Mouse (Mus musculus): Measurements from ENCODE around the gene Ptpn1. TPM values are rescaled to one million over a fixed set of nuclear protein-coding genes. Genes with fewer than 3 reads are reported as not detected.

Ptpn1 gene
- polyA plus RNA-seq, 1 experiment from 2014 or later, result 50.8 TPM

DNA sequence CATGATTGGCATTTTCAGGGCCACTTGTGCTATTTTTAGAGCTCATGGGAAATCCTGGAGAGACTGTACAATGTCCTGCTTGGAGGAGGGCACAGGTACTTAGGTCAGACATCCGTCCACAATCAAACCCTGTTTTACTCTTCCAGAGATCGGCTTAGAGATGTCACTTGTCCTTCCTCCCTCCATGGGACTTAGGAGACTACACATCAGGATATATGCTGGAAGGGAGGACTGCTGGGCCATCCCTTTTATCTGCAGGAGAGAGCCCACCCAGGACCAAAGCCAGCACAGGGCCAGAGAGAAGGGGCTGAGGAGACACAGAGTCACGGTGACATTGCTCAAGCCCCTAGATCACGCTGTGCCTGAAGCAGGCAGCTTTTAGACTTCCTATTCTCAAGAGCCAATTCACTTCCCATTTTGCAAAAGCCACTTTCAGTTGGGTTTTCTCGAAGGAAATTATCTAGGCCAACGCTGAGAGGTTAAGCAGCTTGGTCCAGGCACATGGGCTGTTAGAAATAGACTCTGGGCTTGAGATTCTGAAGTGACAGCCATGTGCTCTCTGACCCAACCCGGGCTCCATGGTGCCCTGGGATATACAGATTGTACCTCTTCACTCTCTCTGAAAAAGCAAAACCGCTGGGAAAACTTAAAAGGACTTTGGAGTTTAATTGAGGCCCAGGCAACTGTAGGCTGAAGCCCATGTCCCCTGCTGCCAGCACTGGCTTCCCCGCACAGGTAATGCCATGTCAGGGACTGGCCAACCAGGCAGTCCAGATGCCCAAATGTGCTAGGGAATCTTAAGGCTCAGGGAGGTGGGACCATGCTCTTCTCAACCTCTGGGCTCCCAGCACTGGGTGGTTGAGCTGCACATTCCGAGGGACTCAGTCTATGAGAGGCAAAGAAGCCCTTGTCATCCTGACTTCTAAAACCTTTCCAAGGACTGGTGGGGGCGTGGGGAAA lies 5.7 kb upstream of the Ptpn1 start:
- peak overlapping the region; percentile 91 for H3K4me2 ChIP-seq (ENCODE audit: low read depth, low read length)
- H3K9me3 ChIP-seq (replicated peaks; ENCODE audit: control insufficient read depth, low read length), result no peaks in the 10 kb centered on the region
- no peak for ATAC-seq (replicated peaks; ENCODE audit: extremely low read depth, insufficient read depth, low FRiP score)
- no peaks in the 10 kb centered on the region for H3K36me3 ChIP-seq (ENCODE audit: control insufficient read depth, insufficient read depth)
- peak overlapping the region; percentile 82 for H3K27ac ChIP-seq (ENCODE audit: low read length)
- WGBS, result 72% methylated on average over 11 of the region's 11 CpGs
- peaks cover 13% of the 10 kb centered on the region for H3K4me1 ChIP-seq (ENCODE audit: control insufficient read depth, insufficient read depth, low read length)
- no peak overlapping the region for H3K4me3 ChIP-seq (ENCODE audit: low read length)
- no peak overlapping the region; the same call in 1 of the 2 replicates for H3K9ac ChIP-seq (ENCODE audit: low read length)
- H3K27me3 ChIP-seq (ENCODE audit: control insufficient read depth, insufficient read depth, low read length), result no peaks in the 10 kb centered on the region

DNA sequence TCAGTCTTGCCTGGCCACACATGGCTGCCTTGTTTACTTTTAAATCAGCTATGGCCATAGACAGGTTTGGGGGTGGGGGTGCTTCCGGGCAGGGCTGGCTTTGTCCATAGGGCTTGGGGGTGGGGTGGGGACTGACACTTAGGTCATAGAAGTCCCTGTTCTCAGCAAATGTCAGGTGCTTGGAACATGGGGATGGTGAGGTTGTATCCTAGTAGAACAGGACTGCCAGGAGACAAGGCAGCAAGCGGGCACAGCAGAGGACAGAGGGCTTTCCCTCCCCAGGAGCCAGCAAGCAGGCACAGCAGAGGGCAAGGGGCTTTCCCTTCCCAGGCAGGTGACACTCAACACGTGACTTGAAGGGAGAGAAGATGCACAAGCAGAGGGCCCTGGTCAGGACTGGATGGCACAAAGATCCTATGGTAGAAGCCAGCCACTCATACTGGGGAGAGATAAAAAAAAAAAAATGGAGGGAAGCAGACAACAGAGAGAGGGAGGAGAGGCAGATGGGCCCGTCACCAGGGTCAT lies 3.8 kb upstream of the Ptpn1 start:
- whole genome bisulfite sequencing, result 67% methylated on average over 4 of the region's 4 CpGs
- H3K27ac ChIP-seq (ENCODE audit: low read length), result no peak overlapping the region
- H3K9me3 ChIP-seq (replicated peaks; ENCODE audit: control insufficient read depth, low read length), result no peaks in the 10 kb centered on the region
- no peak overlapping the region for H3K4me2 ChIP-seq (ENCODE audit: low read depth, low read length)
- no peak overlapping the region for H3K4me3 ChIP-seq (ENCODE audit: low read length)
- no peaks in the 10 kb centered on the region for H3K36me3 ChIP-seq (ENCODE audit: control insufficient read depth, insufficient read depth)
- ATAC-seq (replicated peaks; ENCODE audit: extremely low read depth, insufficient read depth, low FRiP score), result no peak
- no peaks in the 10 kb centered on the region for H3K27me3 ChIP-seq (ENCODE audit: control insufficient read depth, insufficient read depth, low read length)
- H3K4me1 ChIP-seq (ENCODE audit: control insufficient read depth, insufficient read depth, low read length), result peaks cover 17% of the 10 kb centered on the region
- no peak overlapping the region for H3K9ac ChIP-seq (ENCODE audit: low read length)

- Histone ChIP-seq H3K4me2 (ENCODE audit: low read depth, low read length) (no peak overlapping the region), H3K4me3 (ENCODE audit: low read length) (no peak overlapping the region), H3K9ac (ENCODE audit: low read length) (no peak overlapping the region), H3K9me3 (replicated peaks; ENCODE audit: control insufficient read depth, low read length) (no peaks in the 10 kb centered on the region), H3K4me1 (ENCODE audit: control insufficient read depth, insufficient read depth, low read length) (peaks cover 26% of the 10 kb centered on the region), H3K36me3 (ENCODE audit: control insufficient read depth, insufficient read depth) (no peaks in the 10 kb centered on the region), H3K27me3 (ENCODE audit: control insufficient read depth, insufficient read depth, low read length) (no peaks in the 10 kb centered on the region), H3K27ac (ENCODE audit: low read length) (no peak overlapping the region)
- no peak for ATAC-seq (replicated peaks; ENCODE audit: extremely low read depth, insufficient read depth, low FRiP score)
- WGBS, result 82% methylated on average over 3 of the region's 3 CpGs
These were observed 2.9 kb upstream of the Ptpn1 start for GRCm38 (mm10) chr2:167928972-167929371.

DNA sequence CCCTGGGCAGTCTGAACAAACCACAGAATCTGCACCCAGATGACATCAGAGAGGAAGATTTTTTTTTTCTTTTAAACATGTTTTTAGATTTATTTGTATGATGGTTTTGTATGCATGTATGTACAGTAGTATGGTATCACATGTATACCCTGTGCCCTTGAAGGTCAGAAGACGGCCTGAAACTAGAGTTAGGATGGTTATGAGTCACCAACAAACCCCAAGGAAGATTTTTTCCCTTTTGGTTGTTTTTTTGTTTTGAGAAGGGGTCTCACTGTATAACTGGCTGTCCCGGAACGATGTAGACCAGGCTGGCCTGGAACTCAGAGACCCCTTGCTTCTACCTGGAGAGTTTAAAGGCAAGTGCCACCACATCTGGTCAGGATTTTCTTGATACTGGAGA lies 882 bp upstream of the Ptpn1 start:
- Histone ChIP-seq H3K4me1 (ENCODE audit: control insufficient read depth, insufficient read depth, low read length) (peaks cover 25% of the 10 kb centered on the region), H3K4me2 (ENCODE audit: low read depth, low read length) (peak overlapping the region; percentile 61), H3K27ac (ENCODE audit: low read length) (no peak overlapping the region), H3K36me3 (ENCODE audit: control insufficient read depth, insufficient read depth) (no peaks in the 10 kb centered on the region), H3K27me3 (ENCODE audit: control insufficient read depth, insufficient read depth, low read length) (no peaks in the 10 kb centered on the region), H3K9ac (ENCODE audit: low read length) (peak overlapping the region; percentile 87; the same call in 1 of the 2 replicates), H3K4me3 (ENCODE audit: low read length) (no peak overlapping the region; the same call in 1 of the 2 replicates), H3K9me3 (replicated peaks; ENCODE audit: control insufficient read depth, low read length) (no peaks in the 10 kb centered on the region)
- WGBS, result 94% methylated on average over 3 of the region's 3 CpGs
- ATAC-seq (replicated peaks; ENCODE audit: extremely low read depth, insufficient read depth, low FRiP score), result no peak

- Histone ChIP-seq H3K4me3 (ENCODE audit: low read length) (peak overlapping the region; percentile 78), H3K9me3 (replicated peaks; ENCODE audit: control insufficient read depth, low read length) (no peaks in the 10 kb centered on the region), H3K36me3 (ENCODE audit: control insufficient read depth, insufficient read depth) (no peaks in the 10 kb centered on the region), H3K9ac (ENCODE audit: low read length) (peak overlapping the region; percentile 87), H3K27ac (ENCODE audit: low read length) (peak overlapping the region; percentile 84), H3K4me1 (ENCODE audit: control insufficient read depth, insufficient read depth, low read length) (peaks cover 29% of the 10 kb centered on the region), H3K27me3 (ENCODE audit: control insufficient read depth, insufficient read depth, low read length) (no peaks in the 10 kb centered on the region), H3K4me2 (ENCODE audit: low read depth, low read length) (peak overlapping the region; percentile 88)
- under 1% methylated on average over 18 of the region's 18 CpGs for WGBS
- ATAC-seq (replicated peaks; ENCODE audit: extremely low read depth, insufficient read depth, low FRiP score), result peak; percentile 25
These were observed 922 bp downstream of the Ptpn1 start for GRCm38 (mm10) chr2:167932727-167933231.

DNA sequence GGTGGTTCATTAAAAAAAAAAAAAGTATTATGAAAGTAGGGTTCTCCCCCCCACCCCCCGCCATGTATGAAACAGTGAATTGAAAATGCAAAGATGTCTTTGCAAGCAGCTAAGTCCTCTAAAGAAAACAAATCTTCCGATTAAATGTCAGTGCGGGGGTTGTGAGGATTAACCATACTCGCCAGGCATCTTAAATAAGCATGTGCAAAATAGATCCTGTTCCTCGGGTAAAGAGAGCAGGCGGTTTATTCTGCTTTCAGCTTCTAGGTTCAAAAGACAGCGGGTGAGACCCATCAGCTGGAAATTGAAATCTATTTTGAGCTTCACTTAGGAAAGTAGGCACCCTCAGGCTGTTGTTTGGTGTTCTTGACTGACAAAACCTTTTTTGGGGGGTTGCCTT lies 1.5 kb downstream of the Ptpn1 start:
- peak overlapping the region; percentile 87 for H3K9ac ChIP-seq (ENCODE audit: low read length)
- WGBS, result 33% methylated on average over 7 of the region's 7 CpGs
- H3K27ac ChIP-seq (ENCODE audit: low read length), result no peak overlapping the region
- ATAC-seq (replicated peaks; ENCODE audit: extremely low read depth, insufficient read depth, low FRiP score), result no peak
- peak overlapping the region; percentile 88 for H3K4me2 ChIP-seq (ENCODE audit: low read depth, low read length)
- peaks cover 30% of the 10 kb centered on the region for H3K4me1 ChIP-seq (ENCODE audit: control insufficient read depth, insufficient read depth, low read length)
- H3K4me3 ChIP-seq (ENCODE audit: low read length), result peak overlapping the region; percentile 78
- no peaks in the 10 kb centered on the region for H3K9me3 ChIP-seq (replicated peaks; ENCODE audit: control insufficient read depth, low read length)
- H3K36me3 ChIP-seq (ENCODE audit: control insufficient read depth, insufficient read depth), result no peaks in the 10 kb centered on the region
- H3K27me3 ChIP-seq (ENCODE audit: control insufficient read depth, insufficient read depth, low read length), result no peaks in the 10 kb centered on the region

- no peak overlapping the region; the same call in 1 of the 2 replicates for H3K4me2 ChIP-seq (ENCODE audit: low read depth, low read length)
- peaks cover 55% of the 10 kb centered on the region for H3K4me1 ChIP-seq (ENCODE audit: control insufficient read depth, insufficient read depth, low read length)
These were observed 4.1 kb downstream of the Ptpn1 start for GRCm38 (mm10) chr2:167935956-167936355.

GRCm38 (mm10) chr2:167938786-167939185 lies 6.9 kb downstream of the Ptpn1 start:
- Histone ChIP-seq H3K4me2 (ENCODE audit: low read depth, low read length) (no peak overlapping the region), H3K4me1 (ENCODE audit: control insufficient read depth, insufficient read depth, low read length) (peaks cover 73% of the 10 kb centered on the region), H3K9ac (ENCODE audit: low read length) (no peak overlapping the region), H3K27me3 (ENCODE audit: control insufficient read depth, insufficient read depth, low read length) (no peaks in the 10 kb centered on the region), H3K27ac (ENCODE audit: low read length) (no peak overlapping the region), H3K36me3 (ENCODE audit: control insufficient read depth, insufficient read depth) (no peaks in the 10 kb centered on the region), H3K4me3 (ENCODE audit: low read length) (no peak overlapping the region), H3K9me3 (replicated peaks; ENCODE audit: control insufficient read depth, low read length) (no peaks in the 10 kb centered on the region)
- 71% methylated on average over 3 of the region's 3 CpGs for WGBS
- ATAC-seq (replicated peaks; ENCODE audit: extremely low read depth, insufficient read depth, low FRiP score), result no peak

More at GRCm38 (mm10) chr2:167935956-167936355, 4.1 kb downstream of the Ptpn1 start:
- Histone ChIP-seq H3K36me3 (ENCODE audit: control insufficient read depth, insufficient read depth) (no peaks in the 10 kb centered on the region), H3K9ac (ENCODE audit: low read length) (no peak overlapping the region), H3K4me3 (ENCODE audit: low read length) (no peak overlapping the region), H3K27me3 (ENCODE audit: control insufficient read depth, insufficient read depth, low read length) (no peaks in the 10 kb centered on the region), H3K27ac (ENCODE audit: low read length) (no peak overlapping the region), H3K9me3 (replicated peaks; ENCODE audit: control insufficient read depth, low read length) (no peaks in the 10 kb centered on the region)
- ATAC-seq (replicated peaks; ENCODE audit: extremely low read depth, insufficient read depth, low FRiP score), result no peak
- WGBS, result 59% methylated on average over 3 of the region's 3 CpGs

GRCm38 (mm10) chr2:167939204-167939603 lies 7.3 kb downstream of the Ptpn1 start:
- H3K4me2 ChIP-seq (ENCODE audit: low read depth, low read length), result no peak overlapping the region
- H3K4me3 ChIP-seq (ENCODE audit: low read length), result no peak overlapping the region
- no peaks in the 10 kb centered on the region for H3K9me3 ChIP-seq (replicated peaks; ENCODE audit: control insufficient read depth, low read length)
- peaks cover 71% of the 10 kb centered on the region for H3K4me1 ChIP-seq (ENCODE audit: control insufficient read depth, insufficient read depth, low read length)
- peak overlapping the region; percentile 32 for H3K9ac ChIP-seq (ENCODE audit: low read length)
- H3K36me3 ChIP-seq (ENCODE audit: control insufficient read depth, insufficient read depth), result no peaks in the 10 kb centered on the region
- no peak for ATAC-seq (replicated peaks; ENCODE audit: extremely low read depth, insufficient read depth, low FRiP score)
- H3K27ac ChIP-seq (ENCODE audit: low read length), result no peak overlapping the region; the same call in 1 of the 2 replicates
- WGBS, result 70% methylated on average over 4 of the region's 4 CpGs
- H3K27me3 ChIP-seq (ENCODE audit: control insufficient read depth, insufficient read depth, low read length), result no peaks in the 10 kb centered on the region
